Mouse (Mus musculus): ENCODE results near the gene Aco1.
"Not testable (repeated sequence)": the region's sequence is repeated elsewhere in the genome, so short reads cannot be mapped to it uniquely, and the experiment has no call there.

The Aco1 gene

DNA sequence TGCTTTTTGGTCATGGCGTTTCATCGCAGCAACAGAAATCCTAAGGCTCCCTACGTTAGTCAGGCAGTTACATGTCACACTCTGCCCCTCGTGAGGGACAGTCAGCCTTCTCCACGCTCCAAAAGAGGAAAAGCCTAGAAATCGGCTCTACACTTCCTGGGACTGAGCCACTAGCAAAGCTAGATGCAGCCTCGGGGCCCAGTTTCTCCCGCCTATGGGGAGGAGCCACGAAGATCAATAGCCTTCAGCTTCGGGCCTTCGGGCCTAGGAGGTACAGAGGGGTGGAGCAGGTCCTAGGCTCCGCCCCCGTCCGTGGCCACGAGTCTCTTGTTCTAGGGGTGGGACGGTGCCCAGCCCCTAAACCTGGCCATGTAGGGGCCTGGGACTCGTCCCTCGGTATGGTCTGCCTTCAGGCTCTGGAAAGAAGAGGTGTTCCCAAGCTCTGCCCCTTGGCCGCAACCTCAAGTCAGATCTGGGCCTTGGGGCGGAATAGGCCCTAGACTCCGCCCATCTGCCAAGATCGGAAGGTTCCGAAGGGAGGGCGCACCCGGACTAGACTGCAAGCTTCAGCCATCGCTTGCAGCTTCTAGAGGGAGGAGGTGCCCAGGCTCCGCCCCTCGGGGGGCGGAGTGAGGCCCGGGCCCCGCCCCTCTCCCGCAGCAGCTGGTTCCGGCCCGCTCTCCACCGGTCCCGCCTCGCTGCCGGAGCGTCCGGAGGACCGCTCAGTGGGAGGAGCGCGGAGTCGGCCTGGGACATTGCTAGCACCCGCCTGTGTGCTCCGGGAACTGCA lies at the start of gene Aco1:
Gene Aco1 (plus strand): TSS at position 339 of the 790 bp plus-strand sequence.
- DNase-seq (ENCODE audit: inconsistent ontology term), result peak; percentile 99

DNA sequence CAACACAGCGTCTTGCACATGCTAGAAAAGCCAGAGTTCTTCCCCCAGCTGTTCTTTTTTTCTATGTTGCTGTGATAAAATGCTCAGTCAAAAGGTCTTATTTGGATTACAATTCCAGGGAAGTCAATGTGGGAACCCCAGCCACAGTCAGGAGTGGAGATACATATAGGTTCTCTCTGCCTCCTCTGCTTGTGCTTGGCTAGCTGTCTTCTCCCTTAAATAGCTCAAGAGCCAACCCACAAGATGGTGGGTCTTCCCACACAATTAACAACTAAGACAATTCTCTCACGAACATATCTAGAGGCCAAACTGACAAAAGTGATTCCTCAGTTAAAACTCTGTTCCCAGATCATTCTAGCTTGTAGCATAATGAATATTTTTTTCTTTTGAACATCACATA lies 47.9 kb upstream of the Aco1 start:
- no peak for DNase-seq (ENCODE audit: inconsistent ontology term)

DNA sequence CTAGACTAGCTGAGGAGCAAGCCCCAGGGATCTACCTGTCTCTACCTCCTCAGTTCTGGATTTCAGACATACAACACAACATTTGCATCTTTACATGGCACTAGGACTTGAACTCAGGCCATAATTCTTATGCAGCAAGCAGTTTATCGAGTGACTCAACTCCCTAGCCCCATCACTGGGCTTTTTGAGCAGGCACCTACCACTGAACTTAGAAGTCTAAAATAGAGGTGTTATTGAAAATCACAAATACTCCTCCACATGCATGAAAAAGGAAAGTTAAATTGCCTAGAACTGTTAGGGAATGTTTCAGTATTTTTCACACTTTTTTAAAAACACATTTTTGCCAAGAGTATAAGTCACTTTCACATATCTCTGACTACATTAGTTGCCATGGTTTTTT lies 39.9 kb upstream of the Aco1 start:
- no peak for DNase-seq (ENCODE audit: inconsistent ontology term)

DNA sequence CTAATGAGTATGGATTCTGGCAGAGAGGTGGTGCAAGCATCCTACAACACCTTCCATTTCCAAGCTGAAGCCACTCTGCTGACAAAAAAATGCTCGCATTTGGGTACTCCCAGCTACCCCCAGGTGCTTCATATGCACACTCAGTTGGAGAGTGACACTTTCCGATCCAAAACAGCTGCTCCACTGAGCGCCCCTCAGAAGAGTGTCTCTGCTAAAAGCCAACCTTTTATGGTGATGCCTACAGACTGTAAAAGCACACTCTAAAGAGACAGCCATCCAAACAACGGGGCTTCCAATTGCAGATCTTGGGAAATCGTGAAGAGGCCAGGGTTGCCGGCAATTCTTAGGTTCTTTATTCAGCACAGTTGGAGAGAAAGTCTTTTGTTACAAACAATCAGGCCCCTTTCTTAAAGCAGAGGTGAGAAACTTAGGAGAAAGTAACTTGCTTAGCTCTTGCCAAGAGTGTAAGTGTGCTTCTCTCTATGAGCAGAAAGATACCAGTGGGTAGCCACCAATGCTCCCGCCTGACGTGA lies 36.8 kb upstream of the Aco1 start:
- no peak for DNase-seq (ENCODE audit: inconsistent ontology term)

DNA sequence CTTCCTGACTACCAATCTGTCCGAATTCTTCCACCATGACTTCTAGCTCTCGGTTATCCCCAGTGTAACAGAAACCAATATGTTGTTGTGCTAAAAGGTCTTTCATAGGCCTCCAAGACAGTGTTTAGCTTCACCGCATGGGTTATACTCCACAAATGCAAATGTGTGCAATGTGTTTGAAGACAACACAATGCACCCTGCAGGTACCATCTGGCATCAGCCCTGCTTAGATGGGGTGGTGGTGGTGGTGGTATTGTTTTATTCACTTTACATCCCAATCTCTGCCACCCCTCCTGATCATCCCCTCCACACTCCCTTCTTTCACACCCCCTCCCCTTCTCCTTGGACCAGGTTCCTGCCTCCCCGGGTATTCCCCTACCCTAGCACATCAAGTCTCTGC lies 34.9 kb upstream of the Aco1 start:
- no peak for DNase-seq (ENCODE audit: inconsistent ontology term)

DNA sequence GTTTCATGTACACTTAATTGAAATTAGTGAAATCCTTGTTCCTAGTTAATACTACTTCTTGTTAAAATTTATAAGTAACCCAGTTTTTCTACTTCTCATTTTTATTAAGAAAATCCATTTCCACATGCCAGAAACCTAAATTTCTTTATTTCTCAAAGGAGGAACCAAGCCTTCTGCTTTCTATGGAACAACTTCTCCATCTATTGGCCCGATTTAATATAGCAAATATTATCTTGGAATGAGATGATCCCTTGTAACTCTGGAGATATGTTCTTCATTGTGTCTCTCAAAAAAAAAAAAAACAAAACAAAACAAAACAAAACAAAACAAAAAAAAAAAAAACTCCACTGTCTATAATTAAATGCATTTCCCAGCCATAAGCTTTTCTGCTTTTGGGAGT lies 29.7 kb upstream of the Aco1 start:
- DNase-seq (ENCODE audit: inconsistent ontology term), result peak; percentile 24

DNA sequence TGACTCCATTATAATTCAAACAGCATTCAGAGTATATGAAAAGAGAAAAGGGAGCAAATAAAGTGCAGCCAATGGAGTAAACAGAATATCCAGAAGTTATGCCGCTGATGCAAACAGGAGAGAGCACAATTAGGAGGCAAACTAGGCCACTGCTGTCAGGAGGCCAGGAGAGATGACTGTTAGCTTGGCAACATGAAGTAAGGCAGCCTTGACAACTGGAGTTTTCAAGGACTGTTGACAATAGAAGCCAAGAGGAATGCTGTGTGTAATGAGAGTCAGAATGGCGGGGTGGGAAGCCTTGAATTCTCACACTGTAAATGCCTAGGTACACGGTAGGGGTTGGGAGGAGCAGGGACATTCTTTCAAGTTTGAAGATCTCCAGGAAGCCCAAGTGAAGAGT lies 21.7 kb upstream of the Aco1 start:
- peak; percentile 82 for DNase-seq (ENCODE audit: inconsistent ontology term)

DNA sequence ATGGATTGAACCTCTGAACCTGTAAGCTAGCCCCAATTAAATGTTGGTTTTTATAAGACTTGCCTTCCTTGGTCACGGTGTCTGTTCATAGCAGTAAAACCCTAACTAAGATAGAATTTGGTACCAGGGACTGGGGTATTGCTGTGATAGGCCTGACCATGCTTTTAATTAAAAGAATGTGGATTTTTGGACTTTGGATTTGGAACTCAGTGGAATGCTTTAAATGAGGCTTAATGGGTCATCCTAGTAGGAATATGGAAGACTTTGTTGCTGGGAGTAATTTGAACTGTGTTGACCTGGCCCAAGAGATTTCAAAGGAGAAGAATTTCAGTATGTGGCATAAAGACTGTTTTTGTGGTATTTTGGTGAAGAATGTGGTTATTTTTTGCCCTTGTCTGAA lies 20.6 kb upstream of the Aco1 start:
- not testable (repeated sequence) for DNase-seq (ENCODE audit: inconsistent ontology term)

DNA sequence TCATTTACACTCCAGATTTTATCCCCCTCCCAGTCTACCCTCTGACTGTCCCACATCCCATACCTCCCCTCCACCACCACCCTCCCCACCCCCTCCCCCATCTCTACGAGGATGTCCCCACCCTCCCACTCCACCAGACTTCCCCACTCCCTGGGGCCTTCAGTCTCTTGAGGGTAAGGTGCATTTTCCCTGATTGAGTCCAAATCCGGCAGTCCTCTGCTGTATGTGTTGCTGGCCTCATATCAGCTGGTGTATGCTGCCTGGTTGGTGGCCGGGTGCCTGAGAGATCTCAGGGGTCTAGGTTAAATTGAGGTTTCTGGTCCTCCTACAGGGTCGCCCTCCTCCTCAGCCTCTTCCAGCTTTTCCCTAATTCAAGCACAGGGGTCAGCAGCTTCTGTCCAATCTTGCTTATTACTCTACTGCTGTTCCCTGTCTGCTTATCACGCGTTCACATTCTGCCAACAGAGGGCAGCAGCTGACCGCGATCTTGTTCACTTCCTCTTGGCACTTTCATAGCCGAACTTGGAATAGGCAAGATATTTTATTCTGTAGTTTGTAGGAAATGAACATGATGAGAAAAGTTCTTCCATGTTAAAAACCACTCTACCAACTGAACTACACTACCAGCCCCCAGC lies 8.3 kb upstream of the Aco1 start:
- peak; percentile 58 for DNase-seq (ENCODE audit: inconsistent ontology term)

DNA sequence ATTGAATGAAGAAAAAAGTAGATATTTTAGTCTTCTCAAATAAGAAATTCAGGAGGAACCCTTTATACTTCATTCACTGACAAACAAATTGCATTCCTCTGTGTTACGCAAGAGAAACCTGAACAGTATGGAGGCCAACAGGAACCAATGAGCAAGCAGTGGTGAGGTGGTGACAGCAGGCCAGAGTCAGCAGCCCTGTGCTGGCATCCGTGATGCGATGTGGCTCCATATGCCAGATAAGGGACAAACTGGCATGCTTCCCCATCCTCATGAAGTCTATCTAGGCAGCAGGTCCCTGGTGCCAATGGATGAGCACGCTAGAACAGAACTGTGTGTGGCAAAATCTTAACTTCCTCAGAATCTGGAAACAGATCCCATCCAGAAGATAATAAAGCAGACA lies 6.4 kb upstream of the Aco1 start:
- DNase-seq (ENCODE audit: inconsistent ontology term), result no peak

DNA sequence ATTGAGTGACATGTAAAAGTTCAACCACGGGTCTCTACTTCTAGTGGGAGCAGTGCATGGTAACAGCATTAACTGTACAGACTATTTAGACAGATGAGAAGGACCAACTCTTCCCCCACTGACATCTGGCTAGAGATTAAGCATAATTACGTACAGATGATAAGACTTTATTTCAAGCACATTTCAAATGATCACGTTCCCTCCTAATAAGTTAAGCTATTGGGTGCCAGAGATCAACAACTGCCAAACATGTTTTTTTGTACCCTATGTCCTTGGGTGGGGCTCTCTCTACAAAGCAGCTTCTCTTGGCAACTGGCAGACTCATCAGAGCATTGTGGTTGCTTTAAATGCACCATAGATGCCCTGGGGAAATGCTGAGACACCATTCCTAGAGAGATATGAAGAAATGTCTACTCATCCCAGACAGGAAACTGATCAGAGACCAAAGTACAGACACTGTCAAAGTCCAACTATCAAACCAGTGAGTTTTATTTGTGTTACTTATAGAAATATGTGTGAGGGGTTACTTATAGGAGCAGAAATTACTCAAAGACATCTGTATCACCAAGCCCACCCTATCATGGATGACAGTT lies 3.1 kb upstream of the Aco1 start:
- DNase-seq (ENCODE audit: inconsistent ontology term), result no peak

DNA sequence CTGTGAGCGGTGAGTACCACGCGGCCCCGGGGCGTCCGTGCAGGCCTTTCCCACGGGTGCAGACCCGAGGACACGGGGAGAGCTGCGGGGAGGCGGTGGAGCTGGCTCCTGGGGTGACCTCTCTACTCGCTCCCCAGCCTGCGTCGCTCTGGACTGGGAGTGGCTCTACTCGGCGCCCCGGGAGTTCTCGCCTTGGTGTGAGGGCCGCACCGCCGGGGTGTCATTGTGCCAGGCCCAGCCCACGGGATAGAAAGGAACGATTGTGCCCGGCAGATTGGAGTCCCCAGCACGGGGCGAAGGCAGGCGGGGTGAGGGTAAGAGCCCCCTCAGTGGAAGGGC lies 621 bp downstream of the Aco1 start:
- no peak for DNase-seq (ENCODE audit: inconsistent ontology term)

DNA sequence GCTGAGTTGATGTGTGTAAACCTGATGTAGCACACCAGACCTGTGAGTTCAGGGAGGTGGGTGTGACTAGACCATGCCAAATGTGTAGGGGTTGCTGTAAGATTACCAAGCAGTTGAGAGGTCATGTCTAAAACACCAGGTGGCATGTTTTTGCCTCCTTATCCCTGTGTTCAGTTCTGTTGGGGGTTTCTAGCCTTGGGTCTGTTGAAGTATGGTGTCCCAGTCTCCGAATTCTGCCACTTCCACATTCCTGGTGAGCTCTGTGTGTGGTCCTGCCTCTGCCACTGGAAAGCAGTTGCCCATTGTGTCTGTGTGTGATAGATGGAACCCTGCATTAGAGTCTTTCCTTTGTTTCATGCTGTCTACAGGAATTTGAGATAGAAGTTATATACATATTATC lies 1.7 kb downstream of the Aco1 start:
- no peak for DNase-seq (ENCODE audit: inconsistent ontology term)

DNA sequence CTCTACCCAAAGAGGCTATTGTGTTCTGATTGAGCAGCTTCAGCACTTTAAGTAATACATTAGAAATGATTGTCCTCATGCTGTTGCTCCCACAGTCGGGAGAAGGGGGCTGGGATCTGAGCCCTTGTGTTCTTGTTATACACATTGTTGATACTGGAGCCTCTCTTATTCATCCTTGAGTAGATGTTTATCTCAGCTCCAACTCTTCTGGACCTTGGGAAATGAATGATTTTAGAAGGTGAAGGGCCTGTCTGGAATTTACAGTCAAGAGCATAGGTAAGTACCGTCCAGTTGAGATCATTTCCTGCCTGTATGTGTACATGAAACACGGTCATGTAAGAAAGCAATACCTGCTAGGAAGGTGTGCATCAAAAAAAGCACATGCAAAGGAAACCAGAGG lies 2.1 kb downstream of the Aco1 start:
- DNase-seq (ENCODE audit: inconsistent ontology term), result no peak

DNA sequence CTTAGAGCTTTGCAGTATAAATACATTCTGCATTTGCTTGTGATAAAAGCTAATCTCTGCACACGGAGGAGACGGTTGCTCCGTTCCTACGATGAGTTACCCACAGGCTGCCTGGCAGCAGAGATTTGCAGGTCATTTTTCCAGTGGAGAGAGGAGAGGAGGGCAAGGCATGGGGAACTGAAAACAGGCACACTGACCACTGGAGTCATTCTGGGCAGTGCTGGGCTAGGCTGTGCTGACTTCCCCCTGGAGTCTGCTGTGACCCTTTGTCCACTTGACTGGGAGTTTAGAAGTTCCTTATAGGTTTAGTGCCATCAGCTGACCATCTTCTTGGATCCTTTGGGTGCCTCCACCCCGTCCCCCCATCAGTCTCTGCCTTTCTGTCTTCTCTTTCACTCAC lies 5.4 kb downstream of the Aco1 start:
- no peak for DNase-seq (ENCODE audit: inconsistent ontology term)

DNA sequence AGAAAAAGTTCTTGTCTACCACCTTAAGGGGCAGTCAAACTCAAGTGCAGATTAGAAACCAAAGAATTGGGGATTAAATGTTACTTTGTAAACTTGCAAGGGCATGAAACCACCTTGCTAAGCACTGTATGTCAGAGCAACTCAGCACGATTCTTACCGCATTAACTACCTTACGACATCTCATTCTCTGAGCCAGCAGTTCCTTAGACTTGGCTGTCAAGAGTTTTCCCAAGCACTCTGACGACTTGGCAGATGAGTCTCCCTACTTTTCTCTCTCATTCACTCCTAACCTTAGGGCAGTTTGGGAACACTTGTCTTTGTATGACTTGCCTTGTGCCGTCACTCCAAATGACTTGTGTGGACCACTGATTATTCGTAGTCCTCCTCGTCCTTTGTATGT lies 7.2 kb downstream of the Aco1 start:
- no peak for DNase-seq (ENCODE audit: inconsistent ontology term)

DNA sequence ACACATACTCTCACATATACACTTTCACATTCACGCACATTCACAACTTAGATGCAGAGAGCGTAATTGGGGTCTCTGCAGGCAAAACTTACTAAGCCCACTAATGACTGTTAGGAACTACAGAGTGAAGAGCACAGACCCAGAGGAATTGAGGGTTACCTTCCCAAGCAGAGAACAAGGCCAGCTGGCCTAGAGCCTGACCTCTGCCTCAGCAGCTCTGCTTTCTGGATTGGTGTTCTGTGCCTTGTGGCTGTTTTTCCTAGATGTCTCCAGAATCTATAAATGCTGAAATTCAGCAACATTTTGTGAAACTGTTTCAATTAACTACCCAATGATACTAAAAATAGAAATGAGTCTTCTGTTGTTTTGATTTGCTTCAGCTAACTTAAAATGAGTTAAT lies 9.9 kb downstream of the Aco1 start:
- no peak for DNase-seq (ENCODE audit: inconsistent ontology term)

DNA sequence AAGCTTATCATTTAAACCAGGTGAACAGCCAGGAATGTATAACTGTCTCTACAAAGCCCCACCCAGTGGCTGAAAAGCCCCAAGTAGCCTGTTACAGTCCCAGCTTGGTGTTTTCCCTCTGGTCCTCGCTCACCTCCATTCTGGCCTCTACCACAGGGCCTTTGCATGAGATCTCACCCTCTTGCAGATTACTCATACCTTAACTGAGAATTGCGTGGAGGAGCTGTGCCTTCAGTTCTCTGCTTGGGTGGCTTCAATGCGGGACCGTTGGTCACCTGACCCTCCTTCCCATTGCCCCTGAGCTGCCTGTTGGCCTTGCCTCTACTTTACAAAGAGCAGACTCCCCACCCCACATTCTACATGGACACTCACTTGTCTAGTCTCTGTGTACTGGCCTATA lies 10.6 kb downstream of the Aco1 start:
- no peak for DNase-seq (ENCODE audit: inconsistent ontology term)

DNA sequence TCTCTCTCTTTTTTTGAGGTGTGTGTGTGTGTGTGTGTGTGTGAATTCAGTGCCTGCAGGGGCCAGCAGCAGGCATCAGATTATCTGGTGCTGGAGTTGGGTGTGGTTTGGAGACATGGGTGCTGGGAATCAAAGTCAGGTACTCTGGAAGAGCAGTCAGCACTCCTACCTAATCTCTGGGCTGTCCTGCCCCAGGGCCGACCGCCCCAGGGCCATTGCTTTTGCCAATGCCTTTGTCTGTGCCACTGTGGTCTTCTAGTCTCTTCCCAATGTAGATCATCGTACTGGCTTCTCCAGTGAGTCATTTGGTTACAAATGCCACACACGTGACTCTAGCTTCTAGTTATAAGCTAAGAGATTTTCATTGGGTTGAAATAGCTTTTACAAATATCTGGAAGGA lies 11.9 kb downstream of the Aco1 start:
- no peak for DNase-seq (ENCODE audit: inconsistent ontology term)

DNA sequence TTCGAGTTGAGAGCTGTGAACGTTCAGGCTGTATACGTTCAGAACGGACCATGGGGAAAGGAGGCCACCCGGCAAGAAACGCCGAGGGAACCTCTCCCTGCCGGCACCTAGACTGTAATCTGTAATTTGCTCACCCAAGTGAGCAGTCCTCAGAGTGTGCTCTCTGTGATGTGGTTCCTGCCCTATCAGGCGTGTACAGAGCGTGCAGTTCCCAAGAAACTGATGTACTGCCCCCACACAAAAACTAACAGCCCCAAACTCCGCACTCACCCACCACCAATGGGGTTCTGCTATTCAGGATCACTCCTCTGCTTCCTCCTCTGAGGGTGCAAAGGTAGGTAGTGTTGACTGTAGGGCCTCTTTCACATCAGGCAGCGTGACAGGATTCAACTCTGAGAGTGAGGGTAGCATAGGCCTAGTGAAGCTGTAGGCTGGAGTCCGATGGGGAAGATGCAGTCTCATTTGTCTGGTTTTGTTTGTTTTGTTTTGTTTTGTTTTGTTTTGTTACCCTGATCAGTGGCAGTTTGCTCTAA lies 12.7 kb downstream of the Aco1 start:
- DNase-seq (ENCODE audit: inconsistent ontology term), result no peak

DNA sequence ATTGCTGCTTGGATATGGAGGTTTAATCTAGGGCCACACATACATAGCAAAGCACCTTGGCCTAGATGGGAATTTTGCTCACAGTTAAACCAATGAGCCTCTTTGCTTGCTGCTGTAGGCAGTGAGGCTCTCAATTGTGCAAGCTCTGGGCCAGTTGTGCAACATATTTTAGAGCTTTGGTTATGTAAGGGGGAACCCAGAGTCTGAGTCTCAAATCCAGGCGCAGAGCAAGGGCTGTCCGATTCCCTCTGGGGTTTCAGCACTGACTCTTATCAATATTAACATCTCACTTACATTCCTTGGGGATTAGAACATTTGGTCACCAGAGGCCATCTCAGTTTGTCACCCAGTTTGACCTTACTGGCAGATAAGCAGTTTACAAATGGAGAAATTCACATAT lies 13.3 kb downstream of the Aco1 start:
- no peak for DNase-seq (ENCODE audit: inconsistent ontology term)

DNA sequence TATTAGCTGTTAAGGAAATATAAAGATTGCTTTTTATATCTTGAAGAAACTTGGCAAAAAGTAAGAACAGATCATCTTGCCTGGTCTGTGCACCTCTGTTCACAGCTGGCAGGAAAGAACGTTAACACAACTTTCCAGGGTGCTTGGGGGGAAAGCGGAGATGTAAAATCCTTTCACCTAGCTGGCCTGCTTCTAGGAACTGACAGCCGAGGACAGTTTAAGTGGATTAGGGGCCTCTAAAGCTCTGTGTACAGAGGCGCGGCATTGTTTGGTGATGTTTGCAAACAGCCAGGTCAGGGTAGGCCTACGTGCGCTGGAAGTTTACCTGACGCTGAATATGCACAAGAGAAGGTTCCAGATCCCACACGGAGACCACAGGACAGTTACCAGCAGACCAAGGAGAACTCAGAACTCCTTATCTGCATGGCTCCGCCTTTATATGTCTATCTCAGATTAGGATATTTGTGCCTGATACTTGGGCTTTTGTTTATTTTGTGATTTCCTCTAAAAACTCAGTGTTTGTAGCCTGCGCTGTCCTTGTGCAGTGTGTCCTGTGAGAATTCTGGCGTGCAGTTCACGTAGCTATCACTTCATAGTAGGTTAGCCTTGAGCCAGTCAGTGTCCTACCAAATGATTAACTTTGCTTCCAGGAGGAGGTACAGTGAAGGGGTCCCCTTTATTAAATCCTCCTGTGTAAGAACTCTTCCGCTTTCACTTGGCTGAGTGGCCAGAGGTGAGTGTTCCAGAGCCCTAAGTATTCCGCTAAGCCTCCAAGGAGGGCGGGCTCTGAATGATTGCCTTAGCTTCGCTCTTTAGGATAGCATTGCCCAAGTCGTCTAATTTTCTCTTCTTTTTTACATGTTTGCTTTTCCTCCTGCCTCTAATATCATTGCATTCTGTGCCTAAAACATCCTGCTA lies 14.0 kb downstream of the Aco1 start:
- no peak for DNase-seq (ENCODE audit: inconsistent ontology term)

Measured in Muller cell, postnatal 12 days (primary cell).